Mouse (Mus musculus) brain, embryonic 14.5 days (tissue): ENCODE data around the gene Hadhb.

ENCODE experiments used
- CTCF ChIP-seq: fragments of 200-500 bp; IDR thresholded peaks from 2 replicates; pipeline ENCODE4 v1.5.1; 2012; ENCODE audit warnings: inconsistent platforms, mild to moderate bottlenecking, moderate library complexity, borderline replicate concordance; ENCODE audit not compliant: insufficient read depth, insufficient read length; ENCODE audit errors: extremely low read depth
- POLR2A ChIP-seq: fragments of 200-500 bp; IDR thresholded peaks from 2 replicates; pipeline ENCODE4 v1.6.1; 2012; ENCODE audit warnings: mild to moderate bottlenecking, inconsistent platforms, borderline replicate concordance; ENCODE audit not compliant: poor library complexity, insufficient read depth, insufficient read length, severe bottlenecking; ENCODE audit errors: extremely low read depth

DNA sequence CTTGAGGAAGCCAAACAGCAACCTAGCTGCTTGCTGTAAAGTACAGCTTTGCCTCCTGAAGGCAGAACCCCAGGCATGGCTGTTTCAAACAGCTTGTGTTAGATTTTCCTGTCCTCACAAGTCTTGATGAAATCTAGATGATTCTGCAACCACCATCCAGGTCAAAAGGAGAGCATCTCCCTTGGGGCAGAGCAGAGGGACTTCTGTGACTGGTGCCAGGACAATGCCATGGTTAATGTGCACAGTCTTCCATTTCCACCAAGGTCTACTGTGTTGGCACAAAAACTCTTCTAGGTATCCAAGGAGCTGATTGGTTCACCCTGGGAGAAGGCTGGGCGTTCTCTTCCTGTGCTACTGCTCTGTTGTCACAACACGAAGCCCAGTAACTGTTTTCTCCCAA is 64.7 kb downstream of the Hadhb start:
- TF ChIP-seq CTCF (no peak), POLR2A (no peak)
